Mouse (Mus musculus) cortical plate, adult 2 months (tissue): Measurements from ENCODE around the gene Lpin2.

Experiments
- CTCF ChIP-seq: fragments of 200-500 bp; IDR thresholded peaks from 2 replicates; pipeline ENCODE4 v1.5.1; 2011; ENCODE audit warnings: mild to moderate bottlenecking, control low read depth, low read length; ENCODE audit not compliant: insufficient read depth; ENCODE audit errors: extremely low read depth
- POLR2A ChIP-seq: fragments of 200-500 bp; IDR thresholded peaks from 2 replicates; pipeline ENCODE4 v1.6.1; 2011; ENCODE audit warnings: mild to moderate bottlenecking, low read length, control low read depth; ENCODE audit not compliant: insufficient read depth; ENCODE audit errors: extremely low read depth

DNA sequence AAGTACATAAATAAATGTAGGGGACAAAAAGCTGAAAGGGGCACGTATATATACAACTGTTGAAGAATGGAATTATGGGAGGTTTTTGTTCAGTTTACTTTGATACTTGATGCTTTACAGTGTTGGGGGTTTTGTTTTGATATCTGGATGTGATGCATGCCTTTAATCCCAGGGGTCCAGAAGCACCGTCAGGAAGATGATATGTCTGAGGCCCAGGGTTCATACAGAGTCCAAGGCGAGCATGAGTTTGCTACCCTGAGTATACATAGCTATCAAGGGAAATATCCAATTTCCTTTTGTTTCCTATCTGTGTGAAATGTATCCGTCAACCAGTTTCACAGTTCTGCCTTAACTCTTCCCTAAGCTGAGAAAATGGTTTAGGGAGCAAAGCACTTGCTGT is 29.0 kb upstream of the Lpin2 start:
- TF ChIP-seq CTCF = no peak
- TF ChIP-seq POLR2A = no peak
